Mouse (Mus musculus) kidney, adult 2 months (tissue): ENCODE results near the gene Lrp5. TPM values are rescaled to one million over a fixed set of nuclear protein-coding genes. Genes with fewer than 3 reads are reported as not detected.

Experiments
- DNase-seq: peaks from one replicate; pipeline ENCODE4 v3.0.0; 2021
- H3K27ac ChIP-seq: fragments of 200-500 bp; 2 replicates; pipeline ENCODE4 v1.5.1; 2012; ENCODE audit warnings: low read depth, low read length, control low read depth, inconsistent platforms; ENCODE audit not compliant: insufficient read depth
- H3K27me3 ChIP-seq: fragments of 200-500 bp; replicated peaks from 2 replicates; pipeline ENCODE4 v1.6.1; 2012; ENCODE audit warnings: mild to moderate bottlenecking, moderate library complexity, low read length, inconsistent platforms; ENCODE audit not compliant: control insufficient read depth, insufficient read depth
- H3K36me3 ChIP-seq: fragments of 200-500 bp; 2 replicates; pipeline ENCODE4 v1.6.1; 2012; ENCODE audit warnings: mild to moderate bottlenecking, moderate library complexity, low read length, inconsistent platforms; ENCODE audit not compliant: control insufficient read depth, insufficient read depth
- H3K4me1 ChIP-seq: fragments of 200-500 bp; 2 replicates; pipeline ENCODE4 v1.6.1; 2011; ENCODE audit warnings: low read length; ENCODE audit not compliant: control insufficient read depth, insufficient read depth
- H3K4me3 ChIP-seq: fragments of 200-500 bp; 2 replicates; pipeline ENCODE4 v1.5.1; 2011; ENCODE audit warnings: mild to moderate bottlenecking, low read depth, low read length, control low read depth; ENCODE audit not compliant: insufficient read depth
- CTCF ChIP-seq: fragments of 200-500 bp; conservative IDR thresholded peaks from 2 replicates; pipeline ENCODE4 v1.5.1; 2011; ENCODE audit warnings: low read depth, mild to moderate bottlenecking, control low read depth, low read length, moderate library complexity, mixed read lengths; ENCODE audit not compliant: insufficient read depth, insufficient read length
- POLR2A ChIP-seq: fragments of 200-500 bp; IDR thresholded peaks from one replicate; pipeline ENCODE4 v1.6.1; 2011; ENCODE audit warnings: low read depth, low read length, control low read depth
- WGBS: fragments of 180-500 bp; shearing (Covaris S2); methylation state at CpG from one replicate; pipeline ENCODE4 v1.1.7; 2018; 5-methylcytosine and 5-hydroxymethylcytosine counted together
- polyA plus RNA-seq: library from polyadenylated mRNA; depleted of rRNA; stranded (reverse); fragments of >200 nt; gene quantifications from 2 replicates; pipeline ENCODE4 v1.2.3, GENCODE M21; 2012; rRNA removed

The Lrp5 gene
- 33.9 and 34.2 TPM in 2 replicates for polyA plus RNA-seq

DNA sequence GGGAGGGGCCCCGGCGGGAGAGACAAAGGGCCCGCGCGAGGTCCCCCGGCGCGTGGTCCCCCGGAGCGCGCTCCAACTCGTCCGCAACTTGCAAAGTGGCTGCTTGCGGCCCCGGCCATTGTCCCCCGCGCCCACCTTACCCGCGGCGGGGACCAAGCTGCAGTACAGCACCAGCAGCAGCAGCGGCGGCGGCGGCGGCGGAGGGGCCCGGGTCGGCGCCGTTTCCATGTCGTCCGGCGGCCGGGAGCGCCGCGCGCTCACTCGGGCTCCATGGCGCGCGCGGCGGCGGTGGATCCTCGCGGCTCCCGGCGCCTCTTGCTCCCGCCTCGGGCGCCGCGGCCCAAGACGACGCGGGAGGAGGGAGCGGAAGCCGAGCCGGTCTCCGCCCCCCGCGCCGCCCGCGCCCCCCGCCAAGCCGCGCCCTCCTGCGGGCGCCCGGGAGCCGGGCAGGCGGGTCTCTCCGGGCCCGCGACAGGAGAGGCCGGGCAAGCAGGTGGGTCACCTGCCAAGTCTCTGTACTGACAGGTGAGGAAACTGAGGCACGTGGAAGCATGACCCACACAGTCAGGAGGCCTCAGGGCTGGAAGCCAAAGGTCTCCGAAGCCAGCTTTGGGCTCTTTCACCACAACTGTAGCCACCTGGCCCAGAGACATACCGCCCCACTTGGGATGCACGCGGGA lies at the start of gene Lrp5:
Gene Lrp5 (minus strand): TSS at position 350 of the 680 bp plus-strand sequence.
- peak; percentile 74 for DNase-seq
- H3K4me3 ChIP-seq: peak within 1 kb of the TSS; percentile 64
- peaks cover 34% of the 10 kb centered on the region for H3K4me1 ChIP-seq
- TF ChIP-seq CTCF (no peak), POLR2A (no peak)
- WGBS: 1% methylated on average over 83 of the region's 83 CpGs
- H3K36me3 ChIP-seq: no peaks in the 10 kb centered on the region
- H3K27ac ChIP-seq: peak within 1 kb of the TSS; percentile 22
- no peaks in the 10 kb centered on the region for H3K27me3 ChIP-seq

DNA sequence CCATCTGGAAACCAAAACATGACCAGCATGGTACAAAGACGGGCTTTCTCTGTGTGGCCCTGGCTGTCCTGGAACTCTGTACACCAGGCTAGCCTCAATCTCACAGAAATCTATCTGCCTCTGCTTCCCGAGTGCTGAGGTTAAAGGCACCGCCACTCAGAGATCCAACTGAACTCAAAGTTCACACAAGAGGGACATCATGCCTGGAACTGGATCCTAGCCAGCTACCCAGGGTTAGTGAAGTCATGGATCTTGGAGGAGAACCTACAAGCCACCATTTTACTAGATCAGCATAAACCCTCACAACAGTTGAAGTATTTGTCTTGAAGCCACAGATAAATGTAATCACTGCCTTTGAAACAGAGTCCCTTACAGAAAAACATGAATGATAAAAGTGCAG lies 49.6 kb upstream of the Lrp5 start:
- no peaks in the 10 kb centered on the region for H3K36me3 ChIP-seq
- H3K27ac ChIP-seq: no peak overlapping the region
- peak; percentile 55 for DNase-seq
- no peak for TF ChIP-seq CTCF
- TF ChIP-seq POLR2A: no peak
- 68% methylated on average over 3 of the region's 3 CpGs for WGBS
- H3K4me1 ChIP-seq: no peaks in the 10 kb centered on the region
- H3K4me3 ChIP-seq: no peak overlapping the region
- no peaks in the 10 kb centered on the region for H3K27me3 ChIP-seq

DNA sequence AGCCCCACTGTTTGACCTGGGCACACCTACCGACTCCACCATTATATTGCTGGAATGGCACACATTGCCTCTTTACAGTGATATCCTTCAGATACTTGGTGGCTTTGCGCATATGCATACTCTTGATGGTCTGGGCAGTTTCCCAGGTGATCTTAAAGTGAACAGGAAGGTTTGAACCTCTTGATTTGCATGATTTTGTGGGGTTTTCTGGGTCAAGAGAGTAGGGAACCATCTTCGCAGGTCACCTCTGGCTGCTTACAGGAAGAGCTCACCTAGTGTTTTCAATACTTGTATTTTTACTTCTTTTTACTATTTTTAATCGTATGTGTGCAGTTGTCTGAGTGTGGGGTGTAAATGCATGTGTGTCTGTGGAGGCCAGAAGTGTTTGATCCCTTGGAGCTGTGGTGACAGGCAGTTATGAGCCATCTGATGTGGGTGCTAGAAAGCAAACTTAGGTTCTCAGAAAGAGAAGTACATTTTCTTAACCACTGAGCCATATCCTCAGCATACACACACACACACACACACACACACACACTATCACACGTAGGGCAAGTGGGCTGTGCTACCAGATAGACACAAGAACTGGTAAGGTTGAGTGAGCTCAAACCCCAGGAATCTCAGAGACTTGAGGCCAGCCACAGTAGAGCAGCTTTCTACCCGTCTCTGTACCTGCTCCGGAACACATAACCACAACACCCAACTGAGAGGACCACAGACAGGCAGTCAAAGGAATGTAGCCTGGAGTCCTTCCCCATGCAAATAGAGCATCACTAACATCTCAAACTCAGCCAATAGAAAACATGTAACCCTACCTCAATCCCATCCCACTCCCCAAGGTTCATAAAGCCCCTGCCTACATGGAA lies 44.6 kb upstream of the Lrp5 start:
- H3K27ac ChIP-seq: no peak overlapping the region
- no peak overlapping the region for H3K4me3 ChIP-seq

DNA sequence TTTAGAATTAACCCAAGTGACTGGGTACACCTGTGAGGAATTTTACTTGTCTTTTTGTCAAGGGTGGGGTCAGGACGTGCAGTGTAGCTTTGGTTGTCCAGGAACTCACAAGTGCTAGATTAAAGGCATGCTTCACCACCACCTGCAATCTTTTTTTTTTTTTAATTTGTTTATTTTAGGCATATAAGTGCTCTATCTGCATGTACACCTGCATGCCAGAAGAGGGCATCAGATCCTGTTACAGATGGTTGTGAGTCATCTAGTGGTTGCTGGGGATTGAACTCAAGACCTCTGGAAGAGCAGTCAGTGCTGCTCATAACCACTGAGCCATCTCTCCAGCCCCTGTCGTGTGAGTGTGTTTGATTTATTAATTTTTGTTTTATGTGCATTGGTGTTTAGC lies 42.5 kb upstream of the Lrp5 start:
- H3K36me3 ChIP-seq: no peaks in the 10 kb centered on the region
- no peak overlapping the region for H3K4me3 ChIP-seq
- no peak overlapping the region for H3K27ac ChIP-seq
- no peak for TF ChIP-seq POLR2A
- TF ChIP-seq CTCF: no peak
- no peak for DNase-seq
- no peaks in the 10 kb centered on the region for H3K4me1 ChIP-seq
- WGBS: 78% methylated on average over 2 of the region's 2 CpGs
- H3K27me3 ChIP-seq: peaks cover 2% of the 10 kb centered on the region; the same call in 1 of the 2 replicates

More for the DNA sequence above, 44.6 kb upstream of the Lrp5 start:
- no peak for TF ChIP-seq CTCF
- no peak for TF ChIP-seq POLR2A
- Histone ChIP-seq H3K4me1 (no peaks in the 10 kb centered on the region), H3K27me3 (peaks cover 2% of the 10 kb centered on the region; the same call in 1 of the 2 replicates), H3K36me3 (no peaks in the 10 kb centered on the region)
- no peak for DNase-seq
- 80% methylated on average over 7 of the region's 7 CpGs for WGBS

DNA sequence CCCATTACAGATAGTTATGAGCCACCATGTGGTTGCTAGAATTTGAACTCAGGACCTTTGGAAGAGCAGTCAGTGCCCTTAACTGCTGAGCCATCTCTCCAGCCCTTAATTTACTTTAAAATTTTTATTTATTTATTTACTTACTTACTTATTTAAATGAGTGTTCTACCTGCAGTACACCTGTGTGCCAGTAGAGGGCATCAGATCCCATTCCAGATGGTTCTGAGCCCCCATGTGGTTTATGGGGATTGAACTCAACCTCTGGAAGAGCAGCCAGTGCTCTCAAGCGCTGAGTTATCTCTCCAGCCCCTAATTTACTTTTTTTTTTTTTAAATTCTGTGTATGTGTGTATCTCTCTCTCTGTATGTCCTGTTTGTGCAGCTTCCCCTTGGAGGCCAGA lies 38.4 kb upstream of the Lrp5 start:
- Histone ChIP-seq H3K4me3 (no peak overlapping the region), H3K27ac (no peak overlapping the region), H3K36me3 (no peaks in the 10 kb centered on the region), H3K4me1 (no peaks in the 10 kb centered on the region), H3K27me3 (peaks cover 2% of the 10 kb centered on the region; the same call in 1 of the 2 replicates)
- peak; percentile 65 for TF ChIP-seq CTCF
- TF ChIP-seq POLR2A: no peak
- DNase-seq: peak; percentile 82
- 17% methylated on average over 1 of the region's 1 CpGs for WGBS

DNA sequence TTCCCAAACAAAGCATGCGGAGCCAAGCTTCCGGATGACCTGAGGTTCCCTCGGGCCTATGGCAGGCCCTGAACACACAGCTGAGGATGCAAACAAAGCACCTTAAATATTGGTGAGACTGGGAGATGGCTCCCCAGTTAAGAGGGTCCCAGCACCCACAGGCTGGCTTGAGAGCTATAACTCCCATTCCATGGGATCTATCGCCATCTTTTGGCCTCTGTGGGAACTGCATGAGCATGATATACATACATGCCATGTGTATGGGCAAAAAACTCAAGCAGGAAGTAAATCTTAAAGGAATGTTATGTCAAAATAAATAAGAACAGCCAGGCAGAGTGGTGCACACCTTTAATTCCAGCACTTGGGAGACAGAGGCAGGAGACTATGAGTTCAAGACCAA lies 37.5 kb upstream of the Lrp5 start:
- peaks cover 4% of the 10 kb centered on the region for H3K4me1 ChIP-seq
- TF ChIP-seq POLR2A (no peak), CTCF (peak; percentile 55)
- no peaks in the 10 kb centered on the region for H3K36me3 ChIP-seq
- WGBS: 81% methylated on average over 4 of the region's 4 CpGs
- no peaks in the 10 kb centered on the region for H3K27me3 ChIP-seq
- no peak overlapping the region for H3K27ac ChIP-seq
- DNase-seq: peak; percentile 25
- H3K4me3 ChIP-seq: no peak overlapping the region

DNA sequence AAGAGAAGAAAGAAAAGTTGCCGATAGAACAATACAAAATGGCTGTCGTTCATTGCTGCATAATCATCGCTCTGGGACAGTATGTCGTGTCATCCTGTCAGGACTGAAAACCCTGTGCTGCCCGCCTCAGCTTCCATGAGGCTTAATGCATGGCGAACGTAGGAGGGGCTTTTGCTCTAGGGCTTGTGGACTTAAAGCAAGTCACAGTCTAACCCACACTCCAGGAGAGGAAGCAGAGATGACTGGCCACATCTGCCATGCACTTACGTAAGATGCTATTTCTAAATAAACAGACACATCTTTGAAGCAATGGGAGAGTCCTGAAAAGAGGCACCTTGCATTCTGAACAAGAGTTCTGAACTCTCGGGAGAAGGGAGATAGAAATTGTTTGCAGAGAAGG lies 36.8 kb upstream of the Lrp5 start:
- Histone ChIP-seq H3K27me3 (no peaks in the 10 kb centered on the region), H3K4me3 (no peak overlapping the region), H3K27ac (no peak overlapping the region), H3K36me3 (no peaks in the 10 kb centered on the region), H3K4me1 (peaks cover 10% of the 10 kb centered on the region)
- 93% methylated on average over 9 of the region's 9 CpGs for WGBS
- TF ChIP-seq CTCF (no peak), POLR2A (no peak)
- DNase-seq: no peak
